Mouse (Mus musculus): ENCODE data around the gene Mmp7. TPM values are rescaled to one million over a fixed set of nuclear protein-coding genes. Genes with fewer than 3 reads are reported as not detected.

Mmp7 gene
- not detected in 2 replicates for polyA plus RNA-seq (2012; ENCODE audit: insufficient read depth, low replicate concordance)

DNA sequence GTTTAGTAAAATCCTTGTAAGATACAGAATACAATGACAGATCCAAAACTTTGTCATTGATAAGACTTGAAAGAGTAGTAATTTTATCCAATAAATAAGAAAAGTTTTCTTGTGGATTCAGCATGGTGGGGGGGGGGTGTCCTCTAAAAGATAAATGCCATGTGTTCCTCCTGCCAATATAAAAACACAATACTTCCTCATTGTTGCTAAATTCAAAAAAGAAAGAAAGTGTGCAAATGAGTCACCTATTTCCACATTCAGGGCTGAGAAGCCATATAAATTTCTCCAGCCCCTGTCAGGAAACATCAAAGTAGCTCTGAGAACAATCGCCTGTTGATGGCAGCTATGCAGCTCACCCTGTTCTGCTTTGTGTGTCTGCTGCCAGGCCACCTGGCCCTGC is at the start of gene Mmp7:
Mmp7 (plus strand) TSS at position 301 of the 400 bp plus-strand sequence.
- TF ChIP-seq FLI1 (IDR thresholded peaks at IDR 0.05; ENCODE audit: low read length) (no peak), GATA1 (IDR thresholded peaks at IDR 0.05; ENCODE audit: borderline replicate concordance, low read length) (no peak)

DNA sequence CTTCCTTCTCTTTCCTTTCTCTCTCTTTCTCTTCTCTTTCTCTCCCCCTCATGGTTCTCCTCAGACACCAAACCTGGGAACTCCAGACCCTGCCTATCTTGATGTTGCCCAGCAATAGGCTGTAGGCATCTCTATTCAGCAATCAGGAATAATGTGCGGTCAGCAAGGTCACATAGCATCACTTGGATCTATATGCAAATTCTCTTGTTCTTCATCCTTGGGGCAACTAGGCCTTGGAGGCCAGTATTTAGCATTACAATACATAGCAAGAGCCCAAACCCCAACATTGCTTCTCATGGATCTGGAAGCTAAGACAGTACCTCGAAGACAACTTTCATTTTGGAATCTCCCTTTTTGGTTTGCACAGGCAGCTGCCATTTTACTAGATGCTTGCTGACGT is 44.0 kb upstream of the Mmp7 start:
- Histone ChIP-seq H3K4me1 (peaks cover 9% of the 10 kb centered on the region), H3K9me3 (no peaks in the 10 kb centered on the region), H3K4me3 (replicated peaks) (no peak overlapping the region), H3K36me3 (replicated peaks; ENCODE audit: low read length) (no peaks in the 10 kb centered on the region), H3K27me3 (replicated peaks) (peaks cover 2% of the 10 kb centered on the region)
- no peak for TF ChIP-seq GATA1 (IDR thresholded peaks at IDR 0.05; ENCODE audit: borderline replicate concordance, low read length)
- TF ChIP-seq FLI1 (IDR thresholded peaks at IDR 0.05; ENCODE audit: low read length) = no peak

More for the DNA sequence above, at the start of gene Mmp7:
- H3K36me3 ChIP-seq (replicated peaks; ENCODE audit: low read length) = no peaks in the 10 kb centered on the region
- no peaks in the 10 kb centered on the region for H3K9me3 ChIP-seq
- no peak within 1 kb of the TSS for H3K4me3 ChIP-seq (replicated peaks)
- H3K27me3 ChIP-seq (replicated peaks) = peaks cover 11% of the 10 kb centered on the region
- H3K4me1 ChIP-seq = peaks cover 23% of the 10 kb centered on the region

GRCm38 (mm10) chr9:7650397-7651180 is 41.3 kb upstream of the Mmp7 start:
- peaks cover 9% of the 10 kb centered on the region for H3K4me1 ChIP-seq

GRCm38 (mm10) chr9:7652351-7653085 is 39.4 kb upstream of the Mmp7 start:
- no peak overlapping the region for H3K4me3 ChIP-seq (replicated peaks)
- no peaks in the 10 kb centered on the region for H3K36me3 ChIP-seq (replicated peaks; ENCODE audit: low read length)
- H3K4me1 ChIP-seq = peaks cover 9% of the 10 kb centered on the region
- H3K9me3 ChIP-seq = no peaks in the 10 kb centered on the region
- peaks cover 12% of the 10 kb centered on the region for H3K27me3 ChIP-seq (replicated peaks)
- TF ChIP-seq GATA1 (IDR thresholded peaks at IDR 0.05; ENCODE audit: borderline replicate concordance, low read length) (no peak), FLI1 (IDR thresholded peaks at IDR 0.05; ENCODE audit: low read length) (no peak)

More at GRCm38 (mm10) chr9:7650397-7651180, 41.3 kb upstream of the Mmp7 start:
- Histone ChIP-seq H3K27me3 (replicated peaks) (peaks cover 6% of the 10 kb centered on the region), H3K4me3 (replicated peaks) (no peak overlapping the region), H3K36me3 (replicated peaks; ENCODE audit: low read length) (no peaks in the 10 kb centered on the region), H3K9me3 (no peaks in the 10 kb centered on the region)
- TF ChIP-seq FLI1 (IDR thresholded peaks at IDR 0.05; ENCODE audit: low read length) (no peak), GATA1 (IDR thresholded peaks at IDR 0.05; ENCODE audit: borderline replicate concordance, low read length) (no peak)

DNA sequence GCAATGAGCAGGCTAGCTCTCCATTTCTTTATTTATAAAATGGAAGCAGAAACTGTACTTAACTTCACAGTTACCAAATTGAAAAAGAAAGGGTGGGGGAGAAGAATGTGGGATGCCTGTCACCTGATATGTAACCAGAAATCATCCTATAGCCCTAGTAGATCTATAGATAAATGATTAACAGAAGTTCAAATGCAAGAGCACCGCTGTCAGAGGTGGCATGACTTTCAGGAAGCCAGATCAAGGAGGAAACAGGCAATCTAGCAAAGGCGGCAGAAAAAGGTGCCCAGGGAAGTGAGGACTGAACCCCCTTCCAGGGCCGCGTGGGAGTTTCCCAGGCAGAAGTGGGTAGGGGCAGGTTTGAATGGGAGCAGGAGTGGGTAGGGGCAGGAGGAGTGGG is 33.9 kb upstream of the Mmp7 start:
- no peak for TF ChIP-seq GATA1 (IDR thresholded peaks at IDR 0.05; ENCODE audit: borderline replicate concordance, low read length)
- no peaks in the 10 kb centered on the region for H3K9me3 ChIP-seq
- peaks cover 16% of the 10 kb centered on the region for H3K27me3 ChIP-seq (replicated peaks)
- H3K4me3 ChIP-seq (replicated peaks) = no peak overlapping the region
- H3K36me3 ChIP-seq (replicated peaks; ENCODE audit: low read length) = no peaks in the 10 kb centered on the region
- H3K4me1 ChIP-seq = no peaks in the 10 kb centered on the region; the same call in 1 of the 2 replicates

GRCm38 (mm10) chr9:7659469-7660020 is 32.3 kb upstream of the Mmp7 start:
- Histone ChIP-seq H3K4me1 (peaks cover 2% of the 10 kb centered on the region; the same call in 1 of the 2 replicates), H3K4me3 (replicated peaks) (no peak overlapping the region), H3K36me3 (replicated peaks; ENCODE audit: low read length) (no peaks in the 10 kb centered on the region), H3K27me3 (replicated peaks) (peaks cover 12% of the 10 kb centered on the region), H3K9me3 (peaks cover 6% of the 10 kb centered on the region)
- TF ChIP-seq FLI1 (IDR thresholded peaks at IDR 0.05; ENCODE audit: low read length) (no peak), GATA1 (IDR thresholded peaks at IDR 0.05; ENCODE audit: borderline replicate concordance, low read length) (no peak)

GRCm38 (mm10) chr9:7661371-7661770 is 30.5 kb upstream of the Mmp7 start:
- Histone ChIP-seq H3K9me3 (peaks cover 17% of the 10 kb centered on the region), H3K4me1 (peaks cover 10% of the 10 kb centered on the region)

DNA sequence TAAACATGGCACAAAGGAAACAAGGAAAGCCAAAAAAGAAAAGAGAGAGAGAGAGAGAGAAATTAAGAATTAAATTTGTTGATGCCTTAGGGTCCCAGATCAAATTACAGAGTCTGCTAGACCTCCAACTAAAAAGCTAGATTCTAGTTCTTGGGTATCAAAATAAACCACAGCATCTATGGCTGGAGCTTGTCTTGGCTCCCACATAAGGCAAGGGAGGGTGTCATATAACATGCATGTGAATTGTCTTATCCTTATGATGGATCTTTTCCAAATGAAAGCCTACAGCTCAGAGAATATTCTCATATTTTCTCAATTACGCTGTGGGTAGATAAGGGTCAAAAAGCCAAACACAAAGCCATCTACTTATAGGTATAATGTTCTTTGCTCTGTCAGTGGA is 22.2 kb upstream of the Mmp7 start:
- TF ChIP-seq FLI1 (IDR thresholded peaks at IDR 0.05; ENCODE audit: low read length) (no peak), GATA1 (IDR thresholded peaks at IDR 0.05; ENCODE audit: borderline replicate concordance, low read length) (no peak)
- Histone ChIP-seq H3K27me3 (replicated peaks) (no peaks in the 10 kb centered on the region), H3K4me3 (replicated peaks) (no peak overlapping the region)

More at GRCm38 (mm10) chr9:7661371-7661770, 30.5 kb upstream of the Mmp7 start:
- TF ChIP-seq GATA1 (IDR thresholded peaks at IDR 0.05; ENCODE audit: borderline replicate concordance, low read length) = no peak
- no peak for TF ChIP-seq FLI1 (IDR thresholded peaks at IDR 0.05; ENCODE audit: low read length)
- Histone ChIP-seq H3K27me3 (replicated peaks) (peaks cover 12% of the 10 kb centered on the region), H3K36me3 (replicated peaks; ENCODE audit: low read length) (no peaks in the 10 kb centered on the region), H3K4me3 (replicated peaks) (no peak overlapping the region)

GRCm38 (mm10) chr9:7672985-7673384 is 18.9 kb upstream of the Mmp7 start:
- Histone ChIP-seq H3K27me3 (replicated peaks) (peaks cover 4% of the 10 kb centered on the region), H3K9me3 (peaks cover 2% of the 10 kb centered on the region; the same call in 1 of the 2 replicates), H3K4me1 (peaks cover 23% of the 10 kb centered on the region), H3K4me3 (replicated peaks) (peak overlapping the region; percentile 31), H3K36me3 (replicated peaks; ENCODE audit: low read length) (no peaks in the 10 kb centered on the region)
- TF ChIP-seq FLI1 (IDR thresholded peaks at IDR 0.05; ENCODE audit: low read length) (no peak), GATA1 (IDR thresholded peaks at IDR 0.05; ENCODE audit: borderline replicate concordance, low read length) (no peak)

More for the DNA sequence above, 22.2 kb upstream of the Mmp7 start:
- Histone ChIP-seq H3K9me3 (peaks cover 14% of the 10 kb centered on the region), H3K4me1 (peaks cover 28% of the 10 kb centered on the region), H3K36me3 (replicated peaks; ENCODE audit: low read length) (no peaks in the 10 kb centered on the region)

All from megakaryocyte, embryonic 14.5 days (primary cell).